Mouse (Mus musculus) heart, embryonic 13.5 days (tissue): ENCODE data around the gene Dguok. TPM values are rescaled to one million over a fixed set of nuclear protein-coding genes. Genes with fewer than 3 reads are reported as not detected.
A peak's percentile ranks its signal among the peaks of the same experiment; 100 is the strongest.

ENCODE experiments used
- ATAC-seq: fragments of 200-750 bp; cut with Nextera tagmentation; 2 replicates; pipeline ENCODE4 v1.8.0; 2017; ENCODE audit warnings: moderate TSS enrichment; ENCODE audit not compliant: insufficient number of reproducible peaks, low FRiP score, low TSS enrichment; ENCODE audit errors: extremely low read depth
- H3K27ac ChIP-seq: fragments of 300-500 bp; sonication (generic); replicated peaks from 2 replicates; pipeline ENCODE4 v1.5.1; 2015; ENCODE audit warnings: moderate library complexity, mild to moderate bottlenecking, inconsistent platforms
- H3K27me3 ChIP-seq: fragments of 300-500 bp; sonication (generic); replicated peaks from 2 replicates; pipeline ENCODE4 v1.6.1; 2015; ENCODE audit warnings: mild to moderate bottlenecking, inconsistent platforms
- H3K36me3 ChIP-seq: fragments of 300-500 bp; sonication (generic); 2 replicates; pipeline ENCODE4 v1.6.1; 2015; ENCODE audit warnings: mild to moderate bottlenecking, inconsistent platforms
- H3K4me1 ChIP-seq: fragments of 300-500 bp; sonication (generic); 2 replicates; pipeline ENCODE4 v1.6.1; 2015; ENCODE audit warnings: inconsistent platforms
- H3K4me2 ChIP-seq: fragments of 300-500 bp; sonication (generic); 2 replicates; pipeline ENCODE4 v1.6.1; 2015; ENCODE audit warnings: inconsistent platforms, mild to moderate bottlenecking, moderate library complexity
- H3K4me3 ChIP-seq: fragments of 300-500 bp; sonication (generic); 2 replicates; pipeline ENCODE4 v1.5.1; 2015; ENCODE audit warnings: moderate library complexity, mild to moderate bottlenecking, inconsistent platforms
- H3K9ac ChIP-seq: fragments of 300-500 bp; sonication (generic); 2 replicates; pipeline ENCODE4 v1.6.1; 2015; ENCODE audit warnings: inconsistent platforms, mild to moderate bottlenecking, moderate library complexity
- H3K9me3 ChIP-seq: fragments of 300-500 bp; sonication (generic); 2 replicates; pipeline ENCODE4 v1.6.1; 2016; ENCODE audit warnings: inconsistent platforms
- WGBS: fragments of 180-500 bp; shearing (Covaris S2); methylation state at CpG from one replicate; pipeline ENCODE4 v1.1.7; 2015; ENCODE audit warnings: mixed read lengths; 5-methylcytosine and 5-hydroxymethylcytosine counted together
- polyA plus RNA-seq: library from polyadenylated mRNA; unstranded; fragments of >200 nt; fragmentation: Nextera tagmentation; extraction: Ambion mirVana; gene quantifications from 2 replicates; pipeline ENCODE4 v1.2.1, GENCODE M21; 2015

The Dguok gene
- polyA plus RNA-seq, 1 experiment from 2014 or later, result 55.2 TPM

DNA sequence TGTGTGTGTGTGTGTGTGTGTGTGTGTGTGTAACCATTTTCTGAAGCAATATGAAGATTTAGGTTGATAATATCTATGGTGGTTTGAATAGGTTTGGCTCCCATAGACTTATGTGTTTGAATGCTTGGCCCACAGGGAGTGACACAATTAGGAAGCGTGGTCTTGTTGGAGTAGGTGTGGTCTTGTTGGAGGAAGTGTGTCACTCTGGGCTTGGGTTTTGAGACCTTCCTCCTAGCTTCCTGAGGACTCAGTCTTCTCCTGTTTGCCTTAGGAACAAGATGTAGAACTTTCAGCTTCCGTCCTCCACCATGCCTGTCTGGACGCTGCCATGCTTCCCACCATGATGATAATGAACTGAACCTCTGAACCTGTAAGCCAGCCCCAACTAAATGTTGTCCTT lies 11.9 kb upstream of the Dguok start:
- H3K9me3 ChIP-seq, result no peaks in the 10 kb centered on the region
- H3K4me3 ChIP-seq, result no peak overlapping the region
- no peaks in the 10 kb centered on the region for H3K36me3 ChIP-seq
- no peak overlapping the region for H3K27ac ChIP-seq
- H3K4me1 ChIP-seq, result peaks cover 19% of the 10 kb centered on the region
- H3K9ac ChIP-seq, result no peak overlapping the region
- ATAC-seq, result no peak
- no peaks in the 10 kb centered on the region for H3K27me3 ChIP-seq
- WGBS, result 78% methylated on average over 3 of the region's 3 CpGs
- H3K4me2 ChIP-seq, result no peak overlapping the region

DNA sequence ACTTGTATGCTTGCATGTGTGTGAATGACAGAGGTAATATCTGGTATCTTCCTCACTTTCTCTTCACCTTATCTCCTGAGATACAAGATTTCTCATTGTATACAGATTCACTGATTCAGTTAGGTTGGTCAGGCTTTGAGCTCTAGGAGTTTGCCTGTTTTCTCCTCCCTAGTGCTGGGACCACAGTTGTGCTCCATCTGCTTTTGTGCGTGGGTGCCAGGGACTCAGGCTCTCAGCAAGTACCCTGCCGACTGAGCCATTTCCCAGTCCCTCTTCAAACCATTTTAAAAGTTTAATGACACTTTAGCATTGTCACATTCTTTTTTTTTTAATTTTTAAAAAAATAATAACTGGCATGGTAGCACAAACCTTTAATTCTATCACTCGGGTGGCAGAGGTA lies 8.4 kb upstream of the Dguok start:
- Histone ChIP-seq H3K9me3 (no peaks in the 10 kb centered on the region), H3K9ac (no peak overlapping the region), H3K4me1 (0 out of 2 replicates have a peak, but pooled peaks cover 2% of the 10 kb centered on the region), H3K4me3 (no peak overlapping the region), H3K27ac (no peak overlapping the region), H3K4me2 (no peak overlapping the region), H3K36me3 (no peaks in the 10 kb centered on the region), H3K27me3 (no peaks in the 10 kb centered on the region)
- ATAC-seq, result no peak
- WGBS, result 62% methylated on average over 3 of the region's 3 CpGs

DNA sequence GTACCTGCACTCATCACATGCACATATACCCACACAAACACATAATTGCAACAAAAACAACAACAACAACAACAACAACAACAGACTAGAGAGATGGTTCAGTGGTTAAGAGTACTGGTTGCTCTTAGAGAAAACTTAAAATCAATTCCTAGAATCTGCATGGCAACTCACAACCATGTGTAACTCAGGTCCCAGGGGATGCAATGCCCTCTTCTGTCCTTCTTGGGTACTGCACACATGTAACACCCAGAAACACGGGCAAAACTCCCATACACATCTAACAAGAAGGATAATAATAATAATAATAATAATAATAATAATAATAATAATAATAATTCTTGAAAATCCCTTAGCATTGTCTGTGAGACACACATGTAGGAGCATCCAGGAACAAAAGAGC lies 5.7 kb upstream of the Dguok start:
- peaks cover 4% of the 10 kb centered on the region; the same call in 1 of the 2 replicates for H3K4me1 ChIP-seq
- no peaks in the 10 kb centered on the region for H3K9me3 ChIP-seq
- no peaks in the 10 kb centered on the region for H3K36me3 ChIP-seq
- no peak for ATAC-seq
- H3K4me2 ChIP-seq, result no peak overlapping the region
- H3K4me3 ChIP-seq, result no peak overlapping the region
- H3K27ac ChIP-seq, result no peak overlapping the region
- H3K27me3 ChIP-seq, result no peaks in the 10 kb centered on the region
- WGBS, result 30% methylated on average over 1 of the region's 1 CpGs
- no peak overlapping the region for H3K9ac ChIP-seq

DNA sequence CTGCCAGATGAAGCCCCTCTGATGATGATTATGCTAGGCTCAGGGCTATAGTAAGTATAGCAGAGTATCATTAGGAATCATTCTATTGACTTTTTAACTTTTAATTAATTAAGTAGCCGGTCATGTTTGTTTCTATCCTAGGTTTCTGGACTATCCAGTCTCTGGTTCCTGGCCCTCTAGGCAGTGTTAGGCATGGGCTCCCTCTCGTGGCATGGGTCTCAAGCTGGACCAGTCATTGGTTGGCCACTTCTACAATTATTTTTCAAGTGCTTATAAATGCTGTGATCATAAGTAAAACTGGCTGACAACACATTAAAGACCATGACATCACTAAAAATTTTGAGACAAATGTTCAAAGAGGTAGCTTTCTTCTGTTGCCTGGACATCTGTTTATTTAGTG lies 3.4 kb upstream of the Dguok start:
- no peak overlapping the region for H3K9ac ChIP-seq
- no peaks in the 10 kb centered on the region for H3K36me3 ChIP-seq

DNA sequence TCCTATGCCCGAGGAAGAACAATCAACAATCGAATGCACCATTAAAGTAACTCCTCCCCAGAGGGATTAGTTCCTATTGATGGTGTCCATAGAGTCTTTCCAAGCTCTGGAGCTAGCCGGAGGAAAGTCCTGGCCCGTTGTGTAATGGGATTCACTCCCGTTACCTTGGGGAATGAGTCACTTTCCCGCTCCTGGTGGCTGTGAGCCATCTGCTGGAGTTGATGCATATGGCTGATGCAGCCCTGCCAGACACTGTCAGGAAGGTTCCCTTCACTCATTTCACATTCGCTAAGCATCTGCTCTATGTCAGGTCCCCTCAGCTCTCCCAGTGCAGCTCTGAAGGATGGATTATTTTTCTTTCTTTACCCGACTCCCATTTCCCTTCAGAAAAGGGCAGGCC lies 2.7 kb upstream of the Dguok start:
- H3K4me2 ChIP-seq, result no peak overlapping the region
- H3K27me3 ChIP-seq, result no peaks in the 10 kb centered on the region
- H3K4me3 ChIP-seq, result no peak overlapping the region
- no peak overlapping the region for H3K27ac ChIP-seq
- 33% methylated on average over 8 of the region's 8 CpGs for WGBS
- no peaks in the 10 kb centered on the region for H3K9me3 ChIP-seq
- ATAC-seq, result no peak
- no peaks in the 10 kb centered on the region for H3K36me3 ChIP-seq
- H3K9ac ChIP-seq, result 0 out of 2 replicates have a peak overlapping the region, but pooled peaks have one; percentile 28
- peaks cover 20% of the 10 kb centered on the region for H3K4me1 ChIP-seq

More for the DNA sequence above, 3.4 kb upstream of the Dguok start:
- Histone ChIP-seq H3K4me1 (peaks cover 18% of the 10 kb centered on the region), H3K9me3 (no peaks in the 10 kb centered on the region), H3K27me3 (no peaks in the 10 kb centered on the region), H3K4me2 (no peak overlapping the region), H3K27ac (no peak overlapping the region), H3K4me3 (no peak overlapping the region)
- 63% methylated on average over 2 of the region's 2 CpGs for WGBS
- no peak for ATAC-seq

DNA sequence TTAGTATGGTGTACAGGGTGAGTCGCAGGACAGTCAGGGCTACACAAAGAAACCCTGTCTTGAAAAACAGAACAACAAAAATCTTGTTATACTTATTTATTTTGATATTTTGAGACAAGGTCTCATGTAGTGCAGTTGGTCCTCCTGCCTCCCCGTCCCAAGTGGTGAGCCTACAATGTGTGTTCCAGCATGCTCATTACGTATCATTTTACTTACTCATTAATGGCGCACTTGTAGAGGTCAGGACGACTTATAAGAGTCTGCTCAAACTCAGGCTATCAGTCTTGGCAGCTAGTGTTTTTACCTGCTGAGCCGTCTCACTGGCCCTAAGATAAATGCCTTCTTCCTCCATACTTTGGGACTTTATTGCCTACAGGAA lies 388 bp upstream of the Dguok start:
- Histone ChIP-seq H3K27ac (peak overlapping the region; percentile 96), H3K4me1 (peaks cover 25% of the 10 kb centered on the region), H3K9me3 (no peaks in the 10 kb centered on the region), H3K4me3 (peak overlapping the region; percentile 79), H3K27me3 (no peaks in the 10 kb centered on the region), H3K36me3 (no peaks in the 10 kb centered on the region), H3K9ac (peak overlapping the region; percentile 78), H3K4me2 (peak overlapping the region; percentile 78)
- ATAC-seq, result no peak
- 32% methylated on average over 6 of the region's 6 CpGs for WGBS

DNA sequence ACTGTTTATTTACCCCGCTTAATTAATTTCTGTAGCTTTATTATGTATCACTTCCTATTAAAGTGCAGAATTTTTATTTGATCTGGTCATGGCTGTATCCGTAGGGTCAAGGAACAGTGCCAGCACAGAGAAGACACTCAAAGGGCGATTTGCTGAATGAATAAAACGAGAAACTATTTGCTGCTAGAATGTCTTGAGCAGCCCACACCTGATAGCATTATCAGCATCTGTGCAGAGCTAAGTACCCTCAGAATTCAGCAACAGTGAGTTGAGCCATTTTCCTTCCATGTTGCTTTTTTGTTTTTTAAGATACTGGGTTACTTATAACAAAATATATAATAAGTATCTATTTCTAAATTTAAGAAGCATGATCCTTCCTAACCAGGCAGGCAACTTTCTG lies 1.2 kb downstream of the Dguok start:
- ATAC-seq, result no peak
- H3K9ac ChIP-seq, result peak overlapping the region; percentile 89
- WGBS, result 74% methylated on average over 4 of the region's 4 CpGs

DNA sequence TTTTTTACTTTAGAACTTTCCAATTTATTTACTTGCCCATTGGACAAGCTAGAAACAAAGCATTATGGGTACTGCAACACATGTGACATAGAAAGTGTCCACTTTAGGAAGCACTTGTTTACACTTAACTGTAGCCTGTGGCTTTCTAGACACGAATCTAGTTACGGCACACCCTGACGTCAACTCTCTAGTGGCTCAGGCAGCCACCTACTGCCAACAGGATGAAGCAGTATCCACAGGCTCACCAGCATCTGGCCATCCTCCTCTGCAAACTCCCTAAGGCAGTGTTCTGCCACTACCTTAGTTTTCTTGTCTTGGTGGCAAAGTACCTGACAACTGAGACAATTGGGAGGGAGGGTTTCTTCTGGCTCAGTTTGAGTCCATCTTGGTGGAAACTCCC lies 3.4 kb downstream of the Dguok start:
- H3K4me2 ChIP-seq, result no peak overlapping the region
- ATAC-seq, result no peak
- H3K36me3 ChIP-seq, result peaks cover 11% of the 10 kb centered on the region
- peaks cover 28% of the 10 kb centered on the region for H3K4me1 ChIP-seq
- H3K4me3 ChIP-seq, result no peak overlapping the region
- no peak overlapping the region for H3K9ac ChIP-seq
- H3K27me3 ChIP-seq, result no peaks in the 10 kb centered on the region
- 0 out of 2 replicates have a peak, but pooled peaks cover 3% of the 10 kb centered on the region for H3K9me3 ChIP-seq
- WGBS, result 88% methylated on average over 3 of the region's 3 CpGs
- H3K27ac ChIP-seq, result no peak overlapping the region

More for the DNA sequence above, 1.2 kb downstream of the Dguok start:
- Histone ChIP-seq H3K36me3 (peaks cover 2% of the 10 kb centered on the region; the same call in 1 of the 2 replicates), H3K4me1 (peaks cover 28% of the 10 kb centered on the region), H3K4me3 (peak overlapping the region; percentile 79), H3K27me3 (no peaks in the 10 kb centered on the region), H3K9me3 (0 out of 2 replicates have a peak, but pooled peaks cover 1% of the 10 kb centered on the region), H3K4me2 (peak overlapping the region; percentile 78), H3K27ac (peak overlapping the region; percentile 96; the same call in 1 of the 2 replicates)

DNA sequence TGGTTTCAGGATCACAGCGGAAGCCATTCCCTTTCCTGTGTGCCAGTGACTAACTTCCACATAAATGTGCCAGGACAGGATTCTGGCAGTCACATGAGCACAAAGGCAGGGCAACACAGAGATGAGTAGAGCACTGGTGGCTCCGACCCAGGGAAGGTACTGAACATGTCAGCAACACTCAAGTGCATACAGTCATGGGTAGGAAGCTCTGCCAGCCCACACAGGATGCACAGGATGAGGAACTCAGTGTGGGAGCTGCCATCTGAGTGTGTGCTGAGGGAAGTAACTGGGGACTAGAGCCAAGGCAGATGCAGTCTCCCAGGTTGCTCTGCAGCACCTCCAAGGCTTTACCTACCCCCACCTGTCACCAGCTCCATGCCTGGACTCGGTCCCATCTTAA lies 4.1 kb downstream of the Dguok start:
- Histone ChIP-seq H3K4me2 (no peak overlapping the region), H3K27me3 (no peaks in the 10 kb centered on the region), H3K36me3 (peaks cover 11% of the 10 kb centered on the region), H3K9ac (no peak overlapping the region), H3K4me3 (no peak overlapping the region), H3K27ac (no peak overlapping the region), H3K4me1 (peaks cover 31% of the 10 kb centered on the region), H3K9me3 (0 out of 2 replicates have a peak, but pooled peaks cover 3% of the 10 kb centered on the region)
- WGBS, result 74% methylated on average over 3 of the region's 3 CpGs
- no peak for ATAC-seq

DNA sequence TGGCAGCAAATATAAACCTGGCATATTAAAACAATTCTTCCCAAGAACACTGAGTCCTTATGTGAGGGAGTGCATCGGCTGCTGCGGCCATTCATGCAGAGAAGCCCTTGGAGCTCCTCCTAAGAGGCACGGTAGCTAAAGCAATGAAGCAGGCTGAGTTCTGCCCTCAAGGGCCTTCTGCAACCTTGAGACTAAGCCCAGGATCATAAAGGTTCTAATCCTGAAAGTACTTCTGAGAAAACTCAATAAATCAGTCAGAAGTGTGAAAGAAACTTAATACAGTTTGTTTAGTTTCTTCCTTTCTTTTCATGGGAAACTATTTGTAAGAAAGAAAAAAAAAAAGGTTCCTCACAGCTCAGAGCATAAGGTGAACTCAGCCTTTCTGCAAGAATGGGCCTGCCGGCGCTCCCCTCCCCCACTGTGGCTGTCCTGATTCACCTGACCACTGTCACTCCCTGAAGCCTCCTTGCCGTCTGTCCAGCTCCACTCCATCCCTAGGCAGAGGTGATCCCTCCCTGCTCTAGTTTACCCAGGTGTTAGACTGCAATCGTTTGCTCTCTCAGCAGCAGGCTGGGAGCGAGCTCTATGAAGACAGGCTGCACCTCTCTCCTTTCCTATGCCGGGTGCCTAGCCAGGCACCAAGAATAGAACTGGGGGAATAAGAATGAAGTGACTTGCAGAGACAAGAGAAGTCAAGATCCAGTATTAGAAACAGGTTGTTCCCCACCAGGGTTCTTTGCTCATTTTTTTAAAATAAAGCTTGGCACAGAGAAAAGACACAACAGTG lies 5.1 kb downstream of the Dguok start:
- Histone ChIP-seq H3K36me3 (peaks cover 11% of the 10 kb centered on the region), H3K4me2 (no peak overlapping the region), H3K4me1 (peaks cover 34% of the 10 kb centered on the region), H3K27me3 (no peaks in the 10 kb centered on the region), H3K9ac (peak overlapping the region; percentile 8; the same call in 1 of the 2 replicates), H3K4me3 (no peak overlapping the region), H3K27ac (peak overlapping the region; percentile 1; the same call in 1 of the 2 replicates), H3K9me3 (0 out of 2 replicates have a peak, but pooled peaks cover 3% of the 10 kb centered on the region)
- ATAC-seq, result no peak
- WGBS, result 56% methylated on average over 9 of the region's 9 CpGs

DNA sequence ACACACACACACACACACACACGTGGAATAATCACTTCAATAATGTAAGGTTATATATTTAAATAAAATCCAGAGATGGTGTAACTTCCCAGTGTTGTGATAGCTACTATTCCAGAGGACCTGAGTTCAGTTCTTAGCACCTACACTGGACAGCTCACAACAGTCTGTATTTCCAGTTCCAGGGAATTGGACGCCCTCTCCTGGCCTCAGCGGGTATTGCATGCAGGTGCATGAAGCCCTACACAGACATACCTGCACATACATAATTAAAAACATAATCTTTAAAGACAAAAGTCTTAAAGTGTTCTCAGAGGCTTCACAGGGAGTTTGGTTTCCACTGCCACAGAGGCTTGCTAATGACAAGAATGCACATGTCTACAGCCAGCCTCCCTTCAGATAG lies 6.3 kb downstream of the Dguok start:
- Histone ChIP-seq H3K4me1 (peaks cover 30% of the 10 kb centered on the region), H3K9ac (no peak overlapping the region), H3K4me3 (no peak overlapping the region), H3K27me3 (no peaks in the 10 kb centered on the region), H3K36me3 (peaks cover 16% of the 10 kb centered on the region), H3K27ac (no peak overlapping the region), H3K9me3 (0 out of 2 replicates have a peak, but pooled peaks cover 3% of the 10 kb centered on the region), H3K4me2 (no peak overlapping the region)
- WGBS, result 54% methylated on average over 3 of the region's 3 CpGs
- no peak for ATAC-seq

DNA sequence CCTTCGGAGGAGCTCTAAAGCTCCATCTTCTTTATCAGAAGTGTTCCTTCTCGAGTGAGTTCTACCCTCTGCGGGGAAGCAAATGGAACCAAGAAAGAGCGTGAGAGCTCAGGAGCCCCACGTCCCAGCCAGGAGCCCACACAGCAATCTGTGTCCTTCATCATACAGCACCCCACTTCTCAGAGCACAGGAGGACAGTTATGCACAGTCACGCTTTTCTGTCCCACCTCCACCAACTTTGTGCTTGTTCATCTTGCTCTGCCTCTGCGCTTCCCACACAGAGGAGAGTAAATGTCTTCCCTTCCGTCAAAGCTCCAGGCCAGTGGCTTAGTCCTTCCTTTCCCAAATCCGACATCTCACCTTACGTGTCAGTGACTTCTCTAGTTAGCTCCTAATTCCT lies 7.7 kb downstream of the Dguok start:
- H3K4me2 ChIP-seq, result no peak overlapping the region
- 90% methylated on average over 10 of the region's 10 CpGs for WGBS
- no peak for ATAC-seq
- H3K4me3 ChIP-seq, result no peak overlapping the region
- peaks cover 26% of the 10 kb centered on the region for H3K4me1 ChIP-seq
- H3K27me3 ChIP-seq, result no peaks in the 10 kb centered on the region
- H3K9ac ChIP-seq, result no peak overlapping the region
- peaks cover 18% of the 10 kb centered on the region for H3K36me3 ChIP-seq
- 0 out of 2 replicates have a peak, but pooled peaks cover 3% of the 10 kb centered on the region for H3K9me3 ChIP-seq
- H3K27ac ChIP-seq, result no peak overlapping the region
